Mouse (Mus musculus) ES-E14 (cell line): ENCODE measurements around the gene Hspa1a. TPM values are rescaled to one million over a fixed set of nuclear protein-coding genes. Genes with fewer than 3 reads are reported as not detected.
A peak's percentile ranks its signal among the peaks of the same experiment; 100 is the strongest.
"Not testable (repeated sequence)": the region's sequence is repeated elsewhere in the genome, so short reads cannot be mapped to it uniquely, and the experiment has no call there.

Experiments used
- DNase-seq: peaks from one replicate; pipeline ENCODE4 v3.0.0-alpha.2; 2013; ENCODE audit warnings: low read depth, low spot score
- H3K27ac ChIP-seq: 2 replicates; pipeline ENCODE4 v1.5.1; 2012; ENCODE audit warnings: low read depth, mild to moderate bottlenecking, low read length, moderate library complexity, mixed read lengths; ENCODE audit not compliant: poor library complexity, insufficient read depth, severe bottlenecking
- H3K36me3 ChIP-seq: 2 replicates; pipeline ENCODE4 v1.6.1; 2012; ENCODE audit warnings: mild to moderate bottlenecking, low read length, moderate library complexity, mixed read lengths; ENCODE audit not compliant: control insufficient read depth, poor library complexity, insufficient read depth, severe bottlenecking
- H3K4me1 ChIP-seq, 2 experiments: fragments of 150-350 bp in 1 of 2; sonication (generic) in 1 of 2; 2 replicates each; pipeline ENCODE4 v1.6.1; 2012; ENCODE audit warnings: low read length in 2 of 2, mild to moderate bottlenecking in 1 of 2, mixed read lengths in 1 of 2; ENCODE audit not compliant: control insufficient read depth in 2 of 2, insufficient read depth in 2 of 2, poor library complexity in 1 of 2
- H3K4me3 ChIP-seq, 2 experiments: fragments of 150-350 bp in 1 of 2; sonication (generic) in 1 of 2; 2 replicates each; pipeline ENCODE4 v1.5.1; 2012; ENCODE audit warnings: low read length in 2 of 2, low read depth in 1 of 2, mild to moderate bottlenecking in 1 of 2, mixed read lengths in 1 of 2; ENCODE audit not compliant: insufficient read depth in 1 of 2, poor library complexity in 1 of 2, severe bottlenecking in 1 of 2
- H3K9ac ChIP-seq: 2 replicates; pipeline ENCODE4 v1.6.1; 2012; ENCODE audit warnings: low read depth, mild to moderate bottlenecking, low read length, mixed read lengths; ENCODE audit not compliant: poor library complexity, insufficient read depth, severe bottlenecking
- H3K9me3 ChIP-seq: fragments of 150-350 bp; sonication (generic); 2 replicates; pipeline ENCODE4 v1.6.1; 2012; ENCODE audit warnings: low read depth, mild to moderate bottlenecking, low read length; ENCODE audit not compliant: control insufficient read depth, insufficient read depth
- CHD2 ChIP-seq: IDR thresholded peaks from 2 replicates; pipeline ENCODE4 v1.6.1; 2014; ENCODE audit warnings: mild to moderate bottlenecking, low read depth, low read length, inconsistent platforms
- HCFC1 ChIP-seq: IDR thresholded peaks from 2 replicates; pipeline ENCODE4 v1.6.1; 2012; ENCODE audit warnings: low read length, inconsistent platforms, borderline replicate concordance; ENCODE audit not compliant: insufficient read depth
- MAFK ChIP-seq: IDR thresholded peaks from 2 replicates; pipeline ENCODE4 v1.6.1; 2014; ENCODE audit warnings: mild to moderate bottlenecking, low read depth, low read length, inconsistent platforms; ENCODE audit not compliant: insufficient read depth
- ZC3H11A ChIP-seq: IDR thresholded peaks from 2 replicates; pipeline ENCODE4 v1.6.1; 2012; ENCODE audit warnings: low read depth, mild to moderate bottlenecking, inconsistent platforms, low read length, borderline replicate concordance
- ZNF384 ChIP-seq: IDR thresholded peaks from 2 replicates; pipeline ENCODE4 v1.6.1; 2012; ENCODE audit warnings: low read depth, low read length, inconsistent platforms
- in situ Hi-C, 2 experiments: fragments of 600-800 bp; cut with MboI; formaldehyde crosslinking; loops; one replicate each; pipeline ENCODE4 v1.15.1; 2025; ENCODE audit warnings: low sequenced_read_pairs in 2 of 2, inconsistent platforms in 1 of 2; ENCODE audit not compliant: unreplicated experiment in 2 of 2
- total RNA-seq: library from RNA; depleted of rRNA; stranded (reverse); fragments of 300-350 nt; gene quantifications from 2 replicates; pipeline ENCODE4 v1.2.3, GENCODE M21; 2012

Hspa1a gene
- total RNA-seq, 1 experiment, result 5.9 TPM

DNA sequence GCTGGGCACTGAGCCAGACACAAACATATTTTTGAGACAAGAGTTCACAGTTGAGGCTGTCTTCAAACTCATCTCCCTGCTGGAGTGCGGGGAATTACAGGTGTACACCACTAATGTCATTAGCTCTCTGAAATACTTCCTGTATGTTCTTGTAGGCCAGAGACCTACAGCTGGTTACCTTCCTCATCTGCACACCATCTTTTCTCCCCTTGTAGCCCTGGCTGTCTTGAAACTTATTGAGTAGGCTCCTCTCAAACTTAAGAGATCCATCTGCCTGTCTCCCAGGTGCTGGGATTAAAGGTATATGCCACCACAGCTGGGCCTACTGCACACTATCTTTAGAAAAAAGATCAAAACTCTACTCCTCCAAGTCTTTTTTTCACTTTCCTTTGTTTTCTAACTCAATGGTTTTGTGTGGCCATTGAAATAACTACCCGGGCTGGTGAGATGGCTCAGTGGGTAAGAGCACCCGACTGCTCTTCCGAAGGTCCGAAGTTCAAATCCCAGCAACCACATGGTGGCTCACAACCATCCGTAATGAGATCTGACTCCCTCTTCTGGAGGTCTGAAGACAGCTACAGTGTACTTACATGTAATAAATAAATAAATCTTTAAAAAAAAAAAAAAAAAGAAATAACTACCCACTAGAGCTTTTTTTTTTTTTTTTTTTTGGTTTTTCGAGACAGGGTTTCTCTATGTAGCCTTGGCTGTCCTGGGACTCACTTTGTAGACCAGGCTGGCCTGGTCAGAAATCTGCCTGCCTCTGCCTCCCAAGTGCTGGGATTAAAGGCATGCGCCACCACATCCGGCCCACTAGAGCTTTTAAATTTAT is 23.0 kb downstream of the Hspa1a start:
- H3K36me3 ChIP-seq, result peaks cover 27% of the 10 kb centered on the region
- H3K4me3 ChIP-seq, H3K4me1 ChIP-seq, in situ Hi-C loops, DNase-seq, H3K9me3 ChIP-seq: not testable (repeated sequence)
- peak; percentile 34; the same call in 1 of the 2 replicates for TF ChIP-seq ZNF384
- 0 out of 2 replicates have a peak overlapping the region, but pooled peaks have one; percentile 100 for H3K9ac ChIP-seq
- H3K27ac ChIP-seq, result peak overlapping the region; percentile 12

DNA sequence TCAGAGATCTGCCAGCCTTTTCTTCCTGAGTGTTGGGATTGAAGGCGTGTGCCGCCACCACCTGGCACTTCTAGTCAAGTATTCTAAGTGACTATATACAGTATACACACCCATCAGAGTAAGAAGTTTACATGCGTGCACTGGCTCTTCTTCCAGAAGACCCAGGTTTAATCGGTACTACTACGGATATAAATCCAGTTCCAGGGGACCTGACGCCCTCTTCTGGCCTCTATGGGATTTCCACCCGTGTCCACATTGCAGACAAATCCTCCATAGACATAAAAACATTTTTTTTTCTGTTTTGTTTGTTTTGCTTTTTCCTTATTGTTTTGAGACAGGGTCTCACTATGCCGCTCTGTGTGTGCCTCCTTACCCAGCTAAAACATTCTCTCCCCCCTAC is 24.4 kb downstream of the Hspa1a start:
- H3K36me3 ChIP-seq, result peaks cover 27% of the 10 kb centered on the region
- no peaks in the 10 kb centered on the region for H3K9me3 ChIP-seq
- H3K9ac ChIP-seq, result no peak overlapping the region
- H3K27ac ChIP-seq, result no peak overlapping the region
- no peak overlapping the region for H3K4me3 ChIP-seq
- in situ Hi-C loops, result no loop called here
- DNase-seq, result no peak
- H3K4me1 ChIP-seq, result no peaks in the 10 kb centered on the region
- TF ChIP-seq ZNF384 (no peak), MAFK (no peak), CHD2 (no peak; the same call in 1 of the 2 replicates), HCFC1 (no peak), ZC3H11A (no peak)

DNA sequence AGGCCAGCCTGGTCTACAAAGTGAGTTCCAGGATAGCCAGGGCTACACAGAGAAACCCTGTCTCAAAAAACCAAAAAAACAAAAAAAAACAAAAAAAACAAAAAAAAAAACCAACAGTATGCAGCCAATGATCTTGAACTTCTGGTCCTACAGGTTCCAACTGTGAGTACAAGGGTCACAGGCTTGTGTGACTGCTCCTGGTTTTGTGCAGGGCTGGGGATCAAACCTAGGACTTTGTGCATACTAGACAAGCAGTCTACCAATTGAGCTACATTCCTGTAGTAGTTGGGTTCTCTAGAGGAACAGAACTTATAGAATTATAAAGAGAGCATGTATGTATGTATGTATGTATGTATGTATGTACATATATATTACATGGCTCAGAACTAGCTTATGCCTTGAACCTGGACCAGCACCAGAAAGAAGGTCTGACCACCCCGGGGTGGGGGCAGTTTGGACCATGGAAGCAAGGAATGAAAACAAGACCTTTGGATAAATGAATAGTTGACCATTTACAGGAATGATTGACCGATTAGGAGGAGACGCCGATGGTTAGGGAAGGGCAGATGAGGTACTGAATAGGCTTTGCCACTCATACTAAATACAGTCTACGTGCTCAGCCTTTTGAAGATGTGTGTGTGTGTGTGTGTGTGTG is 25.3 kb downstream of the Hspa1a start:
- peaks cover 21% of the 10 kb centered on the region for H3K36me3 ChIP-seq
- in situ Hi-C loops, result no loop called here

DNA sequence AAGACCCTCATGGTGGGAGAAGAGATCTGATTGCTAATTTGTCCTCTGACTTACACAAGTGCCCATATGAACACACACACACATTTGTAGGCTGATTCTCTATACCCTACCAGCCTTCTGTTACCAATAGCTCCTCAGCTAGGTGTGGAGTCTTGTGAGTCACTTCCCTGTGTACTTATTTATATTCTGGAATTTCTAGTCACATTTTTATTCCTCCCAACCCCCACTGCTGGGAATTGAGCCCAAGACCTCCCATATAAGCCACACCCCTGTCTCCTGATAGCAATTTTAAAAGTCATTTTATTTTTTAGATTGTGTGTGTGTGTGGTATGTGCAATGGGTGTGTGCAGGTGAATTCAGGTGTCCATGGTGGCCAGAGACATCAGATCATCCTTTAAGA is 27.6 kb downstream of the Hspa1a start:
- Histone ChIP-seq H3K36me3 (peaks cover under 1% of the 10 kb centered on the region; the same call in 1 of the 2 replicates), H3K9me3 (no peaks in the 10 kb centered on the region), H3K9ac (no peak overlapping the region), H3K27ac (no peak overlapping the region), H3K4me3 (no peak overlapping the region), H3K4me1 (no peaks in the 10 kb centered on the region)
- TF ChIP-seq ZC3H11A (no peak), CHD2 (no peak), HCFC1 (no peak), MAFK (no peak), ZNF384 (no peak)
- in situ Hi-C loops, result no loop called here
- DNase-seq, result no peak

More for the DNA sequence above, 25.3 kb downstream of the Hspa1a start:
- Histone ChIP-seq H3K9ac (no peak overlapping the region), H3K9me3 (no peaks in the 10 kb centered on the region), H3K4me3 (no peak overlapping the region), H3K4me1 (no peaks in the 10 kb centered on the region), H3K27ac (no peak overlapping the region)
- no peak for DNase-seq
- TF ChIP-seq HCFC1 (no peak), ZNF384 (no peak), ZC3H11A (no peak), CHD2 (no peak), MAFK (no peak)
